Mouse (Mus musculus) embryonic fibroblast, embryonic 13.5 days (primary cell): ENCODE results near the gene Ppp4r3a.

Experiments
- CTCF ChIP-seq: IDR thresholded peaks from 2 replicates; pipeline ENCODE4 v1.5.1; 2011; ENCODE audit warnings: mild to moderate bottlenecking, control low read depth, low read length, moderate library complexity, borderline replicate concordance; ENCODE audit not compliant: insufficient read depth
- POLR2A ChIP-seq: IDR thresholded peaks from 2 replicates; pipeline ENCODE4 v1.6.1; 2011; ENCODE audit warnings: low read depth, mild to moderate bottlenecking, control low read depth, low read length, moderate library complexity

DNA sequence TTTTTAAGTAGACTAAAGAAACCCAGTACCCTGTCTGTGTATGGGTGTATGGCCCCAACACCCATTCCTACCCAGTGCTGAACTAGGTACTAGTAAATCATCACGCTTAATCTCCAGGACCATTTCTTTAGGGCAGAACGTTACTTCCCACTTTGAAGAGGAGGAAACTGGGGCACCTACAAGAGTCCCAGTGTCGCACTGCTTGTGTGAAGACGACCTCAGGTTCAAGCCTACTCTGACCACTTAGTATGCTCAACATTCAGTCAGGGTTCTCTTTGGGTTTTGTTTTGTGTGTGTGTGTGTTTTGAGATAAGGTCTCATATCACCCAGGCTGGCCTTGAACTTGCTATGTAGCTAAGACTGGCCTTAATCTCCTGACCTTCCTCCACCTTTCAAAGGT is 57.5 kb downstream of the Ppp4r3a start:
- no peak for TF ChIP-seq CTCF
- TF ChIP-seq POLR2A = no peak
